Mouse (Mus musculus) left cerebral cortex, adult 8-10 months (tissue): Measurements from ENCODE around the gene Ilk. TPM values are rescaled to one million over a fixed set of nuclear protein-coding genes. Genes with fewer than 3 reads are reported as not detected.
"Not testable (repeated sequence)": the region's sequence is repeated elsewhere in the genome, so short reads cannot be mapped to it uniquely, and the experiment has no call there.

ENCODE experiments used
- DNase-seq, 2 experiments: peaks; one replicate each; pipeline ENCODE4 v3.0.0; 2022; ENCODE audit warnings: low spot score in 2 of 2
- total RNA-seq, 4 experiments: library from RNA; stranded (reverse); gene quantifications; 2 replicates each; pipeline ENCODE4 v1.2.4; 2022

The Ilk gene
- total RNA-seq = 10 to 100 TPM; 74.3 to 83.2 (median 81.6) TPM

GRCm38 (mm10) chr7:105736264-105736901, at the start of gene Ilk:
Ilk (plus strand) TSS chr7:105736592.
- peak; percentile 86 to 92 for DNase-seq

- no peak for DNase-seq
Observed at GRCm38 (mm10) chr7:105690875-105691274, 45.5 kb upstream of the Ilk start.

GRCm38 (mm10) chr7:105703184-105703583, 33.2 kb upstream of the Ilk start:
- peak; percentile 20 to 47 for DNase-seq

GRCm38 (mm10) chr7:105703816-105704215, 32.6 kb upstream of the Ilk start:
- no peak for DNase-seq

- DNase-seq = no peak
Observed at GRCm38 (mm10) chr7:105708733-105709132, 27.7 kb upstream of the Ilk start.

GRCm38 (mm10) chr7:105715366-105715765, 21.0 kb upstream of the Ilk start:
- DNase-seq = no peak

GRCm38 (mm10) chr7:105721916-105722315, 14.5 kb upstream of the Ilk start:
- DNase-seq = no peak

GRCm38 (mm10) chr7:105726144-105726979, 10.0 kb upstream of the Ilk start:
- peak in 1 of 2 experiments; percentile 46 for DNase-seq

- no peak for DNase-seq
Observed at GRCm38 (mm10) chr7:105726980-105727325, 9.4 kb upstream of the Ilk start.

GRCm38 (mm10) chr7:105728701-105729428, 7.5 kb upstream of the Ilk start:
- DNase-seq = no peak

- DNase-seq = peak in 1 of 2 experiments; percentile 6
Observed at GRCm38 (mm10) chr7:105733836-105734235, 2.6 kb upstream of the Ilk start.

GRCm38 (mm10) chr7:105734826-105735225, 1.6 kb upstream of the Ilk start:
- DNase-seq = peak in 1 of 2 experiments; percentile 2

- DNase-seq = not testable (repeated sequence)
Observed at GRCm38 (mm10) chr7:105735464-105735863, 928 bp upstream of the Ilk start.

GRCm38 (mm10) chr7:105736911-105737521, 624 bp downstream of the Ilk start, which contains the start of gene Rrp8:
Rrp8 (minus strand) TSS chr7:105737385.
- DNase-seq = peak; percentile 17 to 34

GRCm38 (mm10) chr7:105737648-105738047, 1.3 kb downstream of the Ilk start:
- DNase-seq = no peak

GRCm38 (mm10) chr7:105738286-105738685, 1.9 kb downstream of the Ilk start:
- no peak for DNase-seq

- peak in 1 of 2 experiments; percentile 5 for DNase-seq
Observed at GRCm38 (mm10) chr7:105738948-105739347, 2.6 kb downstream of the Ilk start.

- peak in 1 of 2 experiments; percentile 4 for DNase-seq
Observed at GRCm38 (mm10) chr7:105740089-105740795, 3.9 kb downstream of the Ilk start.

- no peak for DNase-seq
Observed at GRCm38 (mm10) chr7:105740851-105741250, 4.5 kb downstream of the Ilk start.

- DNase-seq = no peak
Observed at GRCm38 (mm10) chr7:105741978-105742377, 5.6 kb downstream of the Ilk start.
